Mouse (Mus musculus): ENCODE results near the gene Ogn.
"Not testable (repeated sequence)": the region's sequence is repeated elsewhere in the genome, so short reads cannot be mapped to it uniquely, and the experiment has no call there.

The Ogn gene

GRCm38 (mm10) chr13:49607714-49608113, at the start of gene Ogn:
TSS of gene Ogn (plus strand) at chr13:49608046.
- DNase-seq (ENCODE audit: low spot score): peak; percentile 57

- no peak for DNase-seq (ENCODE audit: low spot score)
These were observed 48.7 kb upstream of the Ogn start for GRCm38 (mm10) chr13:49559185-49559584.

GRCm38 (mm10) chr13:49560886-49561285, 47.0 kb upstream of the Ogn start:
- DNase-seq (ENCODE audit: low spot score): no peak

GRCm38 (mm10) chr13:49564347-49564746, 43.5 kb upstream of the Ogn start:
- no peak for DNase-seq (ENCODE audit: low spot score)

GRCm38 (mm10) chr13:49570371-49570770, 37.5 kb upstream of the Ogn start:
- no peak for DNase-seq (ENCODE audit: low spot score)

GRCm38 (mm10) chr13:49571418-49571817, 36.4 kb upstream of the Ogn start:
- no peak for DNase-seq (ENCODE audit: low spot score)

GRCm38 (mm10) chr13:49581541-49582530, 26.0 kb upstream of the Ogn start, which contains the start of gene Omd:
TSS of gene Omd (plus strand) at chr13:49582462.
- peak; percentile 24 for DNase-seq (ENCODE audit: low spot score)

- no peak for DNase-seq (ENCODE audit: low spot score)
These were observed 24.0 kb upstream of the Ogn start for GRCm38 (mm10) chr13:49583859-49584258.

- DNase-seq (ENCODE audit: low spot score): no peak
These were observed 23.4 kb upstream of the Ogn start for GRCm38 (mm10) chr13:49584307-49585005.

GRCm38 (mm10) chr13:49586062-49586461, 21.8 kb upstream of the Ogn start:
- no peak for DNase-seq (ENCODE audit: low spot score)

GRCm38 (mm10) chr13:49602541-49602940, 5.3 kb upstream of the Ogn start:
- not testable (repeated sequence) for DNase-seq (ENCODE audit: low spot score)

GRCm38 (mm10) chr13:49603603-49604002, 4.2 kb upstream of the Ogn start:
- DNase-seq (ENCODE audit: low spot score): no peak

- DNase-seq (ENCODE audit: low spot score): no peak
These were observed 910 bp downstream of the Ogn start for GRCm38 (mm10) chr13:49608589-49609322.

GRCm38 (mm10) chr13:49617021-49617420, 9.2 kb downstream of the Ogn start:
- no peak for DNase-seq (ENCODE audit: low spot score)

- no peak for DNase-seq (ENCODE audit: low spot score)
These were observed 10.5 kb downstream of the Ogn start for GRCm38 (mm10) chr13:49618365-49618764.

- DNase-seq (ENCODE audit: low spot score): no peak
These were observed 15.4 kb downstream of the Ogn start for GRCm38 (mm10) chr13:49623216-49623615.

- no peak for DNase-seq (ENCODE audit: low spot score)
These were observed 20.3 kb downstream of the Ogn start for GRCm38 (mm10) chr13:49628167-49628566.

- peak; percentile 42 for DNase-seq (ENCODE audit: low spot score)
These were observed 21.2 kb downstream of the Ogn start for GRCm38 (mm10) chr13:49629076-49629475.

GRCm38 (mm10) chr13:49639965-49640364, 32.1 kb downstream of the Ogn start:
- no peak for DNase-seq (ENCODE audit: low spot score)

GRCm38 (mm10) chr13:49642650-49643049, 34.8 kb downstream of the Ogn start:
- no peak for DNase-seq (ENCODE audit: low spot score)

- DNase-seq (ENCODE audit: low spot score): no peak
These were observed 36.0 kb downstream of the Ogn start for GRCm38 (mm10) chr13:49643669-49644362.
